Mouse (Mus musculus): ENCODE measurements around the gene Hnf1b.

The Hnf1b gene

GRCm38 (mm10) chr11:83852501-83853211, 2.8 kb downstream of the Hnf1b start:
- in situ Hi-C loops (cut with MseI, MboI) = no loop called here

GRCm38 (mm10) chr11:83853221-83853792, 3.4 kb downstream of the Hnf1b start:
- in situ Hi-C loops (cut with MseI, MboI) = no loop called here

GRCm38 (mm10) chr11:83854091-83854490, 4.2 kb downstream of the Hnf1b start:
- in situ Hi-C loops (cut with MseI, MboI) = no loop called here

GRCm38 (mm10) chr11:83854707-83855106, 4.8 kb downstream of the Hnf1b start:
- in situ Hi-C loops (cut with MseI, MboI) = no loop called here

- in situ Hi-C loops (cut with MseI, MboI) = no loop called here
These were observed 7.4 kb downstream of the Hnf1b start for GRCm38 (mm10) chr11:83857256-83857655.

- in situ Hi-C loops (cut with MseI, MboI) = no loop called here
These were observed 15.4 kb downstream of the Hnf1b start for GRCm38 (mm10) chr11:83865286-83865685.

- in situ Hi-C loops (cut with MseI, MboI) = no loop called here
These were observed 17.7 kb downstream of the Hnf1b start for GRCm38 (mm10) chr11:83867571-83867970.

GRCm38 (mm10) chr11:83869147-83869546, 19.3 kb downstream of the Hnf1b start:
- in situ Hi-C loops (cut with MseI, MboI) = no loop called here

- in situ Hi-C loops (cut with MseI, MboI) = no loop called here
These were observed 19.8 kb downstream of the Hnf1b start for GRCm38 (mm10) chr11:83869686-83870085.

- in situ Hi-C loops (cut with MseI, MboI) = no loop called here
These were observed 22.1 kb downstream of the Hnf1b start for GRCm38 (mm10) chr11:83871780-83872554.

- in situ Hi-C loops (cut with MseI, MboI) = no loop called here
These were observed 23.6 kb downstream of the Hnf1b start for GRCm38 (mm10) chr11:83873509-83873908.

GRCm38 (mm10) chr11:83876630-83877029, 26.8 kb downstream of the Hnf1b start:
- in situ Hi-C loops (cut with MseI, MboI) = no loop called here

- in situ Hi-C loops (cut with MseI, MboI) = no loop called here
These were observed 27.9 kb downstream of the Hnf1b start for GRCm38 (mm10) chr11:83877765-83878164.

- in situ Hi-C loops (cut with MseI, MboI) = no loop called here
These were observed 28.6 kb downstream of the Hnf1b start for GRCm38 (mm10) chr11:83878417-83878952.

GRCm38 (mm10) chr11:83879130-83879529, 29.3 kb downstream of the Hnf1b start:
- in situ Hi-C loops (cut with MseI, MboI) = no loop called here

GRCm38 (mm10) chr11:83881438-83881837, 31.6 kb downstream of the Hnf1b start:
- in situ Hi-C loops (cut with MseI, MboI) = no loop called here

GRCm38 (mm10) chr11:83882552-83882951, 32.7 kb downstream of the Hnf1b start:
- in situ Hi-C loops (cut with MseI, MboI) = no loop called here

GRCm38 (mm10) chr11:83883074-83883473, 33.2 kb downstream of the Hnf1b start:
- in situ Hi-C loops (cut with MseI, MboI) = no loop called here

- in situ Hi-C loops (cut with MseI, MboI) = no loop called here
These were observed 33.9 kb downstream of the Hnf1b start for GRCm38 (mm10) chr11:83883812-83884211.

- in situ Hi-C loops (cut with MseI, MboI) = no loop called here
These were observed 35.3 kb downstream of the Hnf1b start for GRCm38 (mm10) chr11:83885175-83885574.

- in situ Hi-C loops (cut with MseI, MboI) = no loop called here
These were observed 36.9 kb downstream of the Hnf1b start for GRCm38 (mm10) chr11:83886746-83887145.

- in situ Hi-C loops (cut with MseI, MboI) = no loop called here
These were observed 41.5 kb downstream of the Hnf1b start for GRCm38 (mm10) chr11:83891366-83891765.
